Mouse (Mus musculus) neutrophil, adult 59 days (primary cell): Measurements from ENCODE around the gene Nlrp6. TPM values are rescaled to one million over a fixed set of nuclear protein-coding genes. Genes with fewer than 3 reads are reported as not detected.

Experiments used
- total RNA-seq, 2 experiments: library from RNA; stranded (reverse); gene quantifications; 1 replicate in 1 of 2; 2 replicates in 1 of 2; pipeline ENCODE4 v1.2.4; 2023

Gene Nlrp6
- total RNA-seq = under 1 TPM; 0.09 to 0.16 TPM

DNA sequence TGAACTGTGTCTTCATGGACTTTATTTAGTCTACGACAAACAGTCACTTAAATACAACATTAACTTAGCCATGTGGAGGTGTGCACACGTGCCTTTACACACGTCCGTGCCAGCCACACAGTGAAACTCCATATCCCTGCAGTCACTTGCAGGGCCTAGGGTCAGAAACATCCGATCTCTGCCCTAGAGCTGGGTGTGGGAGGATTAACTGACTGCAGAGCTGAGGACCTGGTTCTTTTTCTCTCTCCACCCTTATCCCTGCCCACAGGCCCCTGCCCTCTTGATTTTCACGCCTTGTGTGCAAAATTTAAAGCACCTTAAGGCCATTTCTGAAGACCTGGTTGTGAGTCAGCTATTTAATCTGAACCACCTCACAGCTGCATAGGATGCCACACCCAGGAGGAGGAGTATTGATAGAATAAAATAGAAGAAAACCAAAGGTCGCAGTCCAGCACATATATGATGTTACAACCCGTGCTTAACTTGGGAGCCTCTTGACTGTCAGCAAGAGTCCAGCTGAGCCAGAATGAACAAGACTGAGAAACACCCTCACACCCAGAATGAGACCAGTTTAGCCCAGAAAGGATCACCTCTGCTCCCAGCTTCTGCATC is at the start of gene Nlrp6:
TSS of gene Nlrp6 (plus strand) at position 485 of the 612 bp plus-strand sequence.

DNA sequence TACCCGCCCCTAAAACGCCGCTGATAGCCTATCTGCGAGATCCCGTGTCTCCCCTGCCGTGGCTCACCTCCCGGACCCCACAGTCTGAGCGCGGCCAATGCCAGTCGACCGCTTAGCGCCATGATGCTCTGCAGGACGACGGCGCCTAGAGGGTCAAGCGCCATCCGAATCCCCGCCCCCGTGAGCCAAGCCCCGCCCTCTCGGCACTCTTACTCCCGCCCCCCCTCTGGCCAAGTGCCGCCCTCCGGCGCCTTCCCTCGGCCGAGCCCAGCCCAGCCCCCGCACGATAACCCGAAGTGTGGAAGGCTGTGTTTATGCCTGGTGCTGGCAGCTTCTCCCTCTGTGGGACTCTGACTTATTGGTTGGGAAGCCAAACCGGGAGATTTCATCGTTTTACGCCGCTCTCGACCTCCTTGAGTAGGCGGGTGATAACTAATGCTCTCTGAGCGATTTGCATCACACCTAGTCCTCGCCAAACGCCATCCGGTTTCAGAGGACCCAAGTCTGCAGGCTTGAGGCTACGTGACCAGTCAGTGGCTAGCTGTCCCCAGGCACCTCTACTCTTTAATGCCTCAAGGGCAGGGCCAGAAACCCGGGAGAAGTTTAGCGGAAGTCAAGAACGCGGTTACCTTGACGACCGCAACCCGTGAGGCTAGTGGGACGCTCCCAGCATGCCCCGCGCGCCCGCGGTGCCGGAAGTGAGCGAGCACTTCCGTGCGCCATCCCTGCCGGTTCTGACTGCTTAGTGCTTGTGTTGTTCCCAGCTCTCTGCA is 38.8 kb upstream of the Nlrp6 start, which contains the start of the genes Psmd13 and Sirt3:
TSS of gene Psmd13 (plus strand) at position 273 of the 773 bp plus-strand sequence.
TSS of gene Sirt3 (minus strand) at position 614 of the 773 bp plus-strand sequence.

DNA sequence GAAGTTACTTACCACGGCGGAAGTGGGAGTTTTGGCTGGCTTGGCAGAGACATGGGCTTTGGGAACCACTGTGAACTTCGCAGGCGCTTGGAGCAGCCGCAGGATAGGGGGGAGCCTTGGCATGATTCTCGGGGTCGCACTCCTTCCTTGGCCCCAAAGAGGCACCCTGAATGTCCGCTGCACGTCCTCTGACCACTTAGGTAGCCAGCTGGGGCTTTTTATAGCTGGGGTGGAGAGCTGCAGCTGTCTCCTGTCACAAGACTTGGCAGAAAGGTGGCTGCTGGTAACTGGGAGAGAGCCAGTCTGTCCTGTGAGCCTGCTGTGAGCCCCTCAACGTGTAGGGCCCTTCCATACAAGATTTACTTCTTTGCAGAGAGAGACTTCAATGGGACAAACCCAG is 20.5 kb upstream of the Nlrp6 start, which contains the start of gene Cox8b:
TSS of gene Cox8b (minus strand) at position 227 of the 400 bp plus-strand sequence.

DNA sequence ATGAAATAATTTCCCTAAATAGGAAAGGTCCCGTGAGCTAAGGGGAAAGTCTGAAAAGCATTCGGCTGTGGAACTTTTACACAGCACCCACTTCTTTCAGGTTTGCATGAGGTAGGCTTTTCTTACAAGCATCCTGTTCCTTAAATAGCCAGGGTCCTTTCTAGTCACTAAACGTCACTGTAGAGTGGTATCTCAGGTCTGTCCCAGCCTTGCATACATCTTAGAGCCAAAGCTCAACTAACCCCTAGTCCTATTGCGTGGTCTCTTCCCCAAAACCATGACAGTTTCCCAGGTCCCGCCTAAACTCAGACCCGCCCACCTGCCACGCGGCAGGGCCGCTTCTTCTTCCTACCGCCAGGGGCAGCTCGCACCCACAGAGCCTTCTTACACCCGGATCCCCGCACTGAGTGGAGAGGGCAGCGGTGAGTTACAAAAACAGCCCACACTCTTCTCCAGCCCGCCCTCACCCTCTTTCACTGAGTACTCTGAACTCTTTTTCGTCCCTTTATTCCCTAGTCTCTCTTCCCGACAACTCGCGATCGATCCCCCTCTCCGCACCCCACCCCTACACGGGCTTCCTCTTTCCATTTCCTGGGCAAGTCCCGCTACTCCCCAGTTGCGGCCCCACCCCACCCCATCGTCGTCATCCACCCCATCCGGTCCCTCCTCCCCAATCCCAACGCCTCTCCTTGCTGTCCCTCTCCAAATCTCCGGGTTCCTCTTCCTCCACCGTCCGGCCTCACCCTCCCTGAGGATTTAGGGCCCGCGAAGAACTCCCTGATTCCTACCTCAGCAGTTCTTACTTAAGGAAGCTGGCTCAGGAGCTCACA is 20.7 kb downstream of the Nlrp6 start, which contains the start of gene Pgghg:
TSS of gene Pgghg (plus strand) at position 170 of the 830 bp plus-strand sequence.

GRCm38 (mm10) chr7:140949824-140950530 is 29.3 kb downstream of the Nlrp6 start, which contains the start of gene Ifitm5:
Gene Ifitm5 (minus strand): TSS chr7:140950291.

GRCm38 (mm10) chr7:140955758-140956555 is 35.3 kb downstream of the Nlrp6 start, which contains the start of the genes Gm45717 and Ifitm2:
Gene Gm45717 (minus strand): TSS chr7:140955937.
Gene Ifitm2 (minus strand): TSS chr7:140955987.

DNA sequence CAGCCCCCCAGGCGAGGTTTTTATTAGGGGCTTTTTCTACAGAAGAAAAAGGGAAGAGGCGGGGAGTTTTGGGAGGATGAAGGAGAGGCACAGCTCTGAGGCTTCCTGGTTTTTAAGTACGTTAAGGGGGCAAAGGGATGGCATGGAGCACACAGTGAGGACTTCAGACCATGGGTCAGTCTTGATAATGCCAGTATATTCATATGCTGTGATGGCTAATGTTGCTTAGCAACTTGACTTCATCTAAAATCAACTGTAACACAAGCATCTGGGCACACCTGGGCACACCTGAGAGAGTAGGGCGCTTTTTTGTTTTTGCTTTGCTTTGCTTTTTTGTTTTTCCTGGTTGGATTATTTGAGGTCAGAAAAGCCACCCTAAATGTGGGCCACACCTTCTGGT is 46.2 kb downstream of the Nlrp6 start, which contains the start of gene Ifitm1:
TSS of gene Ifitm1 (plus strand) at position 301 of the 400 bp plus-strand sequence.

Other genes with a start within 250 kb of the Nlrp6 start
- not detected for gene Olfr45, start 239.0 kb upstream of the Nlrp6 start, total RNA-seq
- gene Olfr541, start 223.6 kb upstream of the Nlrp6 start, total RNA-seq = not detected
- gene Cyp2e1, start 157.2 kb upstream of the Nlrp6 start, total RNA-seq = not detected
- not detected for gene Syce1, start 133.1 kb upstream of the Nlrp6 start, total RNA-seq
- under 1 TPM; 0.11 to 0.13 TPM for gene Zfp941, start 98.7 kb upstream of the Nlrp6 start, total RNA-seq
- gene Urah, start 85.9 kb upstream of the Nlrp6 start, total RNA-seq = not detected
- not detected for gene Scgb1c1, start 75.4 kb upstream of the Nlrp6 start, total RNA-seq
- gene Odf3, start 73.1 kb upstream of the Nlrp6 start, total RNA-seq = not detected
- gene Gm45785, start 64.6 kb upstream of the Nlrp6 start, total RNA-seq = not detected
- gene Ric8a, start 63.9 kb upstream of the Nlrp6 start, total RNA-seq = 100 to 1,000 TPM; 105 to 107 TPM
- 10 to 100 TPM; 21.7 to 23.7 TPM for gene Bet1l, start 63.3 kb upstream of the Nlrp6 start, total RNA-seq
- gene Psmd13, start 38.9 kb upstream of the Nlrp6 start, total RNA-seq = 100 to 1,000 TPM; 100 to 112 TPM
- 10 to 100 TPM in 1 of 2 experiments, 1 to 10 TPM in 1; 9.6 to 13.1 TPM for gene Sirt3, start 38.6 kb upstream of the Nlrp6 start, total RNA-seq
- not detected for gene Cox8b, start 20.5 kb upstream of the Nlrp6 start, total RNA-seq
- 10 to 100 TPM; 21.4 to 25.2 TPM for gene Pgghg, start 20.5 kb downstream of the Nlrp6 start, total RNA-seq
- gene Ifitm5, start 29.4 kb downstream of the Nlrp6 start, total RNA-seq = 1 to 10 TPM; 1.5 to 3.2 TPM
- not detected for gene Gm45717, start 35.0 kb downstream of the Nlrp6 start, total RNA-seq
- gene Ifitm2, start 35.1 kb downstream of the Nlrp6 start, total RNA-seq = 100 to 1,000 TPM; 431 to 529 TPM
- gene Ifitm1, start 46.3 kb downstream of the Nlrp6 start, total RNA-seq = 100 to 1,000 TPM; 290 to 313 TPM
- gene Ifitm3, start 89.9 kb downstream of the Nlrp6 start, total RNA-seq = 100 to 1,000 TPM; 439 to 533 TPM
- 100 to 1,000 TPM; 869 to 973 TPM for gene Ifitm6, start 97.0 kb downstream of the Nlrp6 start, total RNA-seq
- not detected for gene Gm17387, start 108.2 kb downstream of the Nlrp6 start, total RNA-seq
- gene B4galnt4, start 140.2 kb downstream of the Nlrp6 start, total RNA-seq = 1 to 10 TPM in 1 of 2 experiments, under 1 TPM in 1; 0.67 to 1.2 TPM
- gene Pkp3, start 157.3 kb downstream of the Nlrp6 start, total RNA-seq = 1 to 10 TPM; 3.6 to 5.5 TPM
- gene Sigirr, start 179.7 kb downstream of the Nlrp6 start, total RNA-seq = 1 to 10 TPM; 6.6 to 7.4 TPM
- not detected for gene Ano9, start 196.9 kb downstream of the Nlrp6 start, total RNA-seq
- 10 to 100 TPM in 1 of 2 experiments, 1 to 10 TPM in 1; 7.5 to 14.3 TPM for gene Ptdss2, start 201.5 kb downstream of the Nlrp6 start, total RNA-seq